Mouse (Mus musculus) heart, adult 18-20 months (tissue): ENCODE results near the gene Wdr43. TPM values are rescaled to one million over a fixed set of nuclear protein-coding genes. Genes with fewer than 3 reads are reported as not detected.
"Not testable (repeated sequence)": the region's sequence is repeated elsewhere in the genome, so short reads cannot be mapped to it uniquely, and the experiment has no call there.

Experiments
- DNase-seq, 2 experiments: peaks; one replicate each; pipeline ENCODE4 v3.0.0; 2021 to 2022; ENCODE audit warnings: mixed read lengths in 1 of 2
- long read RNA-seq, 2 experiments: library from polyadenylated mRNA; stranded (forward); transcript quantifications; one replicate each; pipeline ENCODE4 v2.0.0; 2021
- total RNA-seq, 2 experiments: library from RNA; stranded (reverse); gene quantifications; 2 replicates each; pipeline ENCODE4 v1.2.3; 2021

The Wdr43 gene
- 10 to 100 TPM; 19.4 to 20.6 TPM for total RNA-seq
- long read RNA-seq, experiment 1, transcript Wdr43-201 (18 exons, 3,450 nt) = major isoform, 19 of 24 reads
- long read RNA-seq, experiment 1, partial matches to known transcripts = 1 of 24 reads
- long read RNA-seq, experiment 1, other reads (novel, unspliced or antisense) = 4 of 24 reads
- long read RNA-seq, experiment 2, transcript Wdr43-201 (18 exons, 3,450 nt) = major isoform, 10 of 13 reads
- long read RNA-seq, experiment 2, partial matches to known transcripts = 2 of 13 reads
- long read RNA-seq, experiment 2, other reads (novel, unspliced or antisense) = 1 of 13 reads

GRCm38 (mm10) chr17:71615638-71616318 is at the start of gene Wdr43:
Wdr43 (plus strand) TSS chr17:71615895.
- DNase-seq = peak; percentile 96 to 98

GRCm38 (mm10) chr17:71579176-71579705 is 36.5 kb upstream of the Wdr43 start:
- DNase-seq = no peak

- no peak for DNase-seq
Measured at GRCm38 (mm10) chr17:71597881-71598658, 17.6 kb upstream of the Wdr43 start.

DNA sequence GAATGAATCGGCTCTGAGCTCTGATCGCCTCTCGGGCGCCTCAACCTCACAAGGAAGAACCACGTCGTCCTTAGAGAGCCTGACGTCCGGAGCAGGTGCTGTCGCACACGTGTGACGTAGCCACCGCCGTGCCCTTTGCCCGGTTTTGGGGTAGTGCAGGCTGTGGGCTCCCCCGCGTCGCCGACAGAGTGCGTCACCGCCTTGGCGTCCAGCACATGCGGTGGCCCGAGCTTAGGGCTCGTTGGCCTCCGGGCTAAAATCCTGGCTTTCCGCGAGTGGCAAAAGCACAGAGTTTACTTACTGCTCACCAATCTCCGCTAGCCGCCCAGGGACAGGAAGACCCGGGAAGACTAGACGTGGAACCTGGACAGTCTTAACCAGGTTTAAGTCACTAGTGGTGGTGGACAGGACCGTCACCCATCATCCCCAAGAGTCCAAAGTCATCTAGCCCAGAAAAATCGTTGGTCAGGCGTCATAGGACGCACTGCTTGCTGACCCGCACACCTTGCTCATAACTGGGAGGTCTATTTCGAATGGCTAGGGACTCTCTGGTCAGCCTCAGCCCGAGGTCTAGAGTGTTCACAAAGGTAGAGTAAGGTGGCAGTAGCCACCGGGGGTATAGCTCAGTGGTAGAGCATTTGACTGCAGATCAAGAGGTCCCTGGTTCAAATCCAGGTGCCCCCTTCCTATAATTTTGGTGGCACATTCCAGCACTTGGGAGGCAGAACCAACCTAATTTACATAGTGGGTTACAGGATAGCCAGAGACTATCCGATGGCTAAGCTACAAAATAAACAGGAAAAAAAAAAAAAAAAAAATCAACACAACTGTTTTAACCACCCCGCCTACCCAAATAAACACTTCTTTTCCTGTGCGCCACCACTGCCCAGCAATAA is 16.8 kb upstream of the Wdr43 start:
- peak; percentile 88 to 92 for DNase-seq

DNA sequence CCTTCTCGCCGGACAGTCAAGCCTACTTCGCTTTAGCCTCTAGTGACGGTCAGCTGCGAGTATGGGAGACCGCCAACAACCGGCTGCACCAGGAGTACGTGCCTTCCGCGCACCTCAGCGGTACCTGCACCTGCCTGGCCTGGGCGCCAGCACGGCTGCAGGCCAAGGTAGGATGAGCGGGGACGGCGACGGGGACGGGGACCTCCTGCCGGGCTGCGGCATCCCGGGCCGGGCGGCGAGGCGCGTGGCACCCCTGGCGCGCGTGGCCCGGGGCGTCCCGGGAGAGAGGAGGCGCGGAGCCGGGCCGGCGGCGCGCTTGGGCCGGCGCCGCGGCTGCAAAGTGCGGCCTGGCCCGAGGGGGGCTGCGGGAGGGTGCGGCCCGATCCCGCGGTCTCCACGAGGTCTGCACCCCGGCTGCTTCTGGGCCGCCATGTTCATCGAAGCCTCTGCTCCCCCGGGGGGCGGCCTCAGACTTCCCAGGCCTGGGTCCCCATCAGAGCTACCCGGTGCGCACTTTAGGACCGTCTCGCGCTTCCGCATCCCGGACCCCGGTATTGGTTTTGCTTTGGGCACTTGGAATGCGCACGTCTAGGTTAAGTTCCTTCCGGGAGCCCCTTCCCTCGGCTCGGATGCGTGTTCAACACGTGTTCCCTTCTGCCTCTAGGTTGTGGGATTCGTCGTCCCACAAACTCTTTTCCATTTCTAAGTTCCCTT is 781 bp downstream of the Wdr43 start:
- DNase-seq = peak; percentile 11 to 32

DNA sequence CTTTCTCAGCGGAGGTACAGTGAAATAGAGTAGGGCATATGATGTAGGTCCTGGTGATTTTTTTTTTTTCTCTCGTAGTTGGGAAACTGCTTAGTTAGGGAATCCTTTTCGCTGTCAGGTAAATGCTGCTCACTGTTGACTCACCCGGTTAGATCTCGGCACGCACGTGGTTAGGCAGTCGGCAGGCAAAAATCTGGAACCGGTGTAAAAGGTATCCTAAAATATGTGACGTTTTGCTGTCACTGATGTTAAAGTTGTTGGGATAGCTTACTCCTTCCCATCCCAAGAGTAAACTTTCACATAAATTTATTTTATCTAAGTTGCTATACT is 1.3 kb downstream of the Wdr43 start:
- DNase-seq = no peak

GRCm38 (mm10) chr17:71617974-71618373 is 2.3 kb downstream of the Wdr43 start:
- DNase-seq = no peak

GRCm38 (mm10) chr17:71631806-71632205 is 16.1 kb downstream of the Wdr43 start:
- DNase-seq = no peak

GRCm38 (mm10) chr17:71633350-71633749 is 17.7 kb downstream of the Wdr43 start:
- no peak for DNase-seq

DNA sequence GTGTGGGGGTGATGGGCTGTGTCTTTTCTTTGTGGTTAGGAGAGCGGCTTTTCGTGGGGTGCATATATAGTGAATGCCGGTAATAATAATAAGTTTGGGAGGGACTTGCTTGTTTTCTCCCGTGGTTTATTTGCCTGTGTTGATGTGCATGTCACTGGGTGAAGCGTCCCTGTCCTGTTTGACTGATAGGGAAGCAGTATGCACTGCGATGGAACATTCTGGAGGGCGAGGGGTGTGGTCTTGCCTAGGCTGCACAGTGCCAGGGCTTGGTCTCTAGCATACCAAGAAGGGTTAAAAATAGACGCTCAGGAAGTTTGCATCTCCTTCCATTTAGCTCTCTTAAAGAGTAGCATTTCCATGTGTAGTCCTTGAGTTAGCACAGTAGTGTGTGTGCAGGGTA is 21.1 kb downstream of the Wdr43 start:
- DNase-seq = no peak

- no peak for DNase-seq
Measured at GRCm38 (mm10) chr17:71637750-71638265, 22.1 kb downstream of the Wdr43 start.

DNA sequence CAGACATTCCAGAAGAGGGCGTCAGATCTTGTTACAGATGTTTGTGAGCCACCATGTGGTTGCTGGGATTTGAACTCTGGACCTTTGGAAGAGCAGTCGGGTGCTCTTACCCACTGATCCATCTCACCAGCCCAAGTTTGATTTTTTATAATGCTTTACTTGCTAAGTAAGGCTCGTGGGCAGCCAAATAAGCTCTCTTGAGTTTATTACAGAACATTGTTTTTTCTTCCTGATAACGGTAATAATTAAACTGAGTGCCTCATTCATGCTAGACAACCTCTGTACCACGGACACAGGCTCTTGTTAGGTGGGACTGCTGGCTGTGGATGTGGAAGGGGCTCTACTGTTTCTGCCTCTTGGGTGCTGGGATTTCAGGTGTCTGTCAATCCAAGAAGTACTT is 23.4 kb downstream of the Wdr43 start:
- DNase-seq = not testable (repeated sequence)

DNA sequence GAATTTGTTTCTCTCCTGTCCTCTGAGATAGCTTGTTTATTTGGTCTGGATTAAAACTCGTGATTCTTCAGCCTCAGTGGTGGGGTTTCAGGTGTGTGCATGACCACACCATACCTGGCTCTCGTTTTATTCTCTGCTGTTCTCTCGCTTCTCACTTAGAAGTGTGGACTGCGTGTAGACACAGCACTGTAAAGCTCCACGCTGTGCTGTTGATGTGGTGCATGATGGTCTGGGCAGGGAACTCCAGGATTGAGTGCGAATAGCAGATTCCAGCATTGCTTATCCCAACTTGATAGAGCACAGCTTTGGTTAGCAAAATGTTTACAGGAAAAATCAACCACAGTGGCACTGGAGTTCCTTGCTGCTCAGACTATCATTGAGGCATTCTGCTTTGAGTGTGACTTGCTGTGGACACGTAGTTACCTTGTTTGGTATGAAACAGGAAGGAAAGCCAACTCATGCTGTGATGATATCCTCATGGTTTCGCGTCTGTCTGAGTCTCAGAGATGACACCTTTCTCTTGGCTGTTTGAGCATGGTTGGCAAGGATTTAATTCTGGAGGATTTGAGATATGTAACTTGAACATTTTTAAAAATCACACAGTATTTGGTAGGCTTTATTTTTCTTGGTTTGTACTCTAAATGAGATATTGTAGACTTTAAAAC is 24.9 kb downstream of the Wdr43 start:
- DNase-seq = no peak

- DNase-seq = no peak
Measured at GRCm38 (mm10) chr17:71642190-71642589, 26.5 kb downstream of the Wdr43 start.

- DNase-seq = no peak
Measured at GRCm38 (mm10) chr17:71650011-71650410, 34.3 kb downstream of the Wdr43 start.

DNA sequence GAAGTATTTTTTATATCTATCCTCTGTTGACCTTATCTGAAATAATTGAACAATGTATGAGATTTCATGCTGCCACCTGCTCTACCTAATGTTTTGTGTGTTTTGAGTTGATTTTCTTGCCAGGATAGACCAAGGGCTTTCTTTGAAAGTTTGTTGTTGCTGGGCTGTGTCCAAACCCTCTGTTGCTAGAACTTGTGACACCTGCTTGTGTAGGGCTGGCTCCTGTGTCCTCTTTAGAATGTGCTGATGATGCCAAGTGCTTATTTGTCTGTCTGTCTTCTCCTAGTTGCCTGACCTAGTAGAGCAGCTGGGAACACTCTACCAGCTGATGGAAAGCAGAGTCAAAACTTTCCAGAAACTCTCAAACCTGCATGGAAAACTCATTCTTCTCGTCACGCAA is 36.8 kb downstream of the Wdr43 start:
- DNase-seq = no peak

- DNase-seq = no peak
Measured at GRCm38 (mm10) chr17:71652934-71653333, 37.2 kb downstream of the Wdr43 start.

DNA sequence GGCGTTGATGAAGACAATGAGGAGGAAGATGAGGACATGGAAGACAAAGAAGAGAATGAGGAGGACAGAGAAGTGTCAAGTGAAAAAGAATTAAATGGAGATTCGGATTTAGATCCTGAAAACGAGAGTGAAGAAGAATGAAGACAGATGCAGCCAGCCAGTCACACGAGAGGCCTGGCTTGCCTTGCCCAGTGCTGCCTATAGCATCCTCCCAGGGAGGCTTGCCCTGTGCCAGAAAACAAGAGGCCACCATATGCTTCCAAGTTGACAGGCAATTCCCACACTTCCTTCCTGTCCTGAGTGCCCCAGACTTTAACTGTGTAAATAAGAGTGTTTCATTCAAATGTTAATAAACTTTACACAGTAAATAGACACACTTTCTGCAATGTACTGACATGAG is 41.8 kb downstream of the Wdr43 start:
- no peak for DNase-seq

- no peak for DNase-seq
Measured at GRCm38 (mm10) chr17:71658666-71659065, 43.0 kb downstream of the Wdr43 start.

GRCm38 (mm10) chr17:71660390-71660789 is 44.7 kb downstream of the Wdr43 start:
- DNase-seq = no peak
